Mouse (Mus musculus) midbrain, embryonic 15.5 days (tissue): ENCODE data around the gene Ankar. TPM values are rescaled to one million over a fixed set of nuclear protein-coding genes. Genes with fewer than 3 reads are reported as not detected.
A peak's percentile ranks its signal among the peaks of the same experiment; 100 is the strongest.

Source experiments
- ATAC-seq: fragments of 200-750 bp; cut with Nextera tagmentation; replicated peaks from 2 replicates; pipeline ENCODE4 v1.8.0; 2017; ENCODE audit warnings: moderate TSS enrichment
- H3K27ac ChIP-seq: fragments of 300-500 bp; sonication (generic); 2 replicates; pipeline ENCODE4 v1.5.1; 2015; ENCODE audit warnings: mild to moderate bottlenecking, inconsistent platforms
- H3K27me3 ChIP-seq: fragments of 300-500 bp; sonication (generic); replicated peaks from 2 replicates; pipeline ENCODE4 v1.6.1; 2015; ENCODE audit warnings: inconsistent platforms
- H3K36me3 ChIP-seq: fragments of 300-500 bp; sonication (generic); replicated peaks from 2 replicates; pipeline ENCODE4 v1.6.1; 2015; ENCODE audit warnings: inconsistent platforms
- H3K4me1 ChIP-seq: fragments of 300-500 bp; sonication (generic); 2 replicates; pipeline ENCODE4 v1.6.1; 2015; ENCODE audit warnings: inconsistent platforms
- H3K4me2 ChIP-seq: fragments of 300-500 bp; sonication (generic); 2 replicates; pipeline ENCODE4 v1.6.1; 2015; ENCODE audit warnings: inconsistent platforms, mild to moderate bottlenecking, moderate library complexity
- H3K4me3 ChIP-seq: fragments of 300-500 bp; sonication (generic); 2 replicates; pipeline ENCODE4 v1.5.1; 2015; ENCODE audit warnings: mild to moderate bottlenecking, inconsistent platforms
- H3K9ac ChIP-seq: fragments of 300-500 bp; sonication (generic); 2 replicates; pipeline ENCODE4 v1.6.1; 2015; ENCODE audit warnings: mild to moderate bottlenecking, inconsistent platforms
- H3K9me3 ChIP-seq: fragments of 300-500 bp; sonication (generic); 2 replicates; pipeline ENCODE4 v1.6.1; 2016; ENCODE audit warnings: inconsistent platforms
- WGBS: fragments of 180-500 bp; shearing (Covaris S2); methylation state at CpG from one replicate; pipeline ENCODE4 v1.1.7; 2015; ENCODE audit warnings: mixed read lengths; 5-methylcytosine and 5-hydroxymethylcytosine counted together
- polyA plus RNA-seq: library from polyadenylated mRNA; unstranded; fragments of >200 nt; fragmentation: Nextera tagmentation; extraction: Ambion mirVana; gene quantifications from 2 replicates; pipeline ENCODE4 v1.2.1, GENCODE M21; 2015

The Ankar gene
- polyA plus RNA-seq, 1 experiment from 2014 or later, result not detected

DNA sequence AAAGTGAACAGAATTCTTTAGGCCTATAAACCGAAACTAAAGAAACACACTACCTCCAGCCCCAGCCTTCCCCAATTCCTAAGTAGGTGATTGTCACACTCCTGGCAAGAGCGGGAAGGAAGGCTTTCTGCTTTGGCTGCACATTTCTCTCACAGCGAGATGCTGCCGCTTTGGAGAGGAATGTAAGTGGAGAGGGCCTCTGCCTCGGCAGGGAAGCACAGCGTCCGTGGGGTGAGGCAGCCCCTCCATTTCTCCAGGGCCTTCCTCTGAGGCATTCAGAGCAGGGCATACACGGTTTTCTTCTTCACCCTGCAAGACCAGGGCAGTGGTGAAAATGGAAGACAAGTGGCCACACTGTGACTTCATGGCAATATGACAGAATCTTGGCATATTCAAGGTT, 22.3 kb upstream of the Ankar start:
- Histone ChIP-seq H3K36me3 (no peaks in the 10 kb centered on the region), H3K9ac (no peak overlapping the region), H3K9me3 (no peaks in the 10 kb centered on the region), H3K4me3 (no peak overlapping the region), H3K4me1 (no peaks in the 10 kb centered on the region), H3K27ac (no peak overlapping the region; the same call in 1 of the 2 replicates), H3K4me2 (no peak overlapping the region), H3K27me3 (no peaks in the 10 kb centered on the region)
- no peak for ATAC-seq
- WGBS, result 43% methylated on average over 8 of the region's 8 CpGs

DNA sequence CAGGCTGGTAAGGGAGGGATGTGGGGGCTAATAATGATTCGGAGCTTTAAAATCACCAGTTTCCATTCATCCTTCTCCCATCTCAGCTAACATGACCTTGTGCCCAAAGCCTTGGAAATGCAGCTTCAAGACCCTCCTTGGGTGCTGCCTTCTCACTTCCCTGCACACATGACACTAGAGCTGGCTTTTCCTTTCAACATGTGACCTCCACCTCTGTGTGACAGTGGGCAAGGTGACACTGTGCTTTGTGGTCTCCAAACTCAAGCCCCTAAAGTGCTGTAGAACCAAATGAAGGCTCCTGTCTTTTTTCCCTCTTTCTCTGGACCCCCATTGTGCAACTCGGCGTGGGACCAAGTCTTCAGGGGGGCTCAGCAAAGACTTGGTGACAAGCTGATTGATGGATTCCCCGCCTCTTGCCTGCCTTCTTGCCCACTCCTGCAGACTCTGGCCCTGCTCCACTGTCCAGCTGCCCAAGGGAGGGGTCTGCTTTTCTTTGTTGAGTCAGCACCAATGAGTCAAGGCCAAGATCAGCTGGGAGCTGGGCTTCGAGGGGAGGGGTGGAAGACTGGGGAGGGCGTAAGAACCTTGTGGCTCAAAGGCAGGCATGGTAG, 19.8 kb upstream of the Ankar start:
- Histone ChIP-seq H3K9me3 (no peaks in the 10 kb centered on the region), H3K9ac (no peak overlapping the region), H3K27me3 (no peaks in the 10 kb centered on the region), H3K4me2 (no peak overlapping the region), H3K27ac (no peak overlapping the region), H3K4me1 (no peaks in the 10 kb centered on the region), H3K36me3 (no peaks in the 10 kb centered on the region; the same call in 1 of the 2 replicates), H3K4me3 (no peak overlapping the region)
- 37% methylated on average over 6 of the region's 6 CpGs for WGBS
- ATAC-seq, result no peak; the same call in 1 of the 2 replicates

DNA sequence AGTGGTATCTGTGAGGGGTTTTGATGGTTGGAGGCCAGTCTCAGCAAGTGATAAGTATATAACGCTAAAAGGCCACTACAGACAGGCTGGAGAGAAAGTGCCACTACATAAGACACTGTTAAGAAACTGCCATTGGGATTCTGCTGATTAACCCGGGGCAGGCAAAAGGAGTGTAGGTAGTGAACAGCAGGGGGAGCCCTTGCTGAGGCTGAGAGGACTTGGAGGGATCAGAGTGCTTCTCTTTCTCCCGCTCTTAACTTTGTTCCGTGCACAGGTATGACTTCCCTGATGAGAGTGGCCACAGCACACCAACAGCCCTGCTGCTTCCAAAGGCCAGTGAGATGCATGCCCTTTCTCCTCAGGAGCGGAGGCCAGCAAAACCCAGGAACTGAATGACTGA, 18.5 kb upstream of the Ankar start:
- WGBS, result 23% methylated on average over 5 of the region's 5 CpGs
- peaks cover 6% of the 10 kb centered on the region for H3K36me3 ChIP-seq
- H3K4me2 ChIP-seq, result no peak overlapping the region
- no peaks in the 10 kb centered on the region for H3K9me3 ChIP-seq
- H3K27me3 ChIP-seq, result no peaks in the 10 kb centered on the region
- H3K27ac ChIP-seq, result no peak overlapping the region
- ATAC-seq, result no peak; the same call in 1 of the 2 replicates
- no peak overlapping the region for H3K4me3 ChIP-seq
- H3K9ac ChIP-seq, result no peak overlapping the region
- H3K4me1 ChIP-seq, result 0 out of 2 replicates have a peak, but pooled peaks cover 3% of the 10 kb centered on the region

GRCm38 (mm10) chr1:72717540-72717939, 17.2 kb upstream of the Ankar start:
- Histone ChIP-seq H3K36me3 (peaks cover 13% of the 10 kb centered on the region), H3K4me1 (peaks cover 11% of the 10 kb centered on the region), H3K9ac (no peak overlapping the region), H3K27me3 (no peaks in the 10 kb centered on the region), H3K9me3 (no peaks in the 10 kb centered on the region), H3K4me2 (no peak overlapping the region), H3K27ac (no peak overlapping the region), H3K4me3 (no peak overlapping the region)
- ATAC-seq, result no peak
- WGBS, result 92% methylated on average over 7 of the region's 7 CpGs

DNA sequence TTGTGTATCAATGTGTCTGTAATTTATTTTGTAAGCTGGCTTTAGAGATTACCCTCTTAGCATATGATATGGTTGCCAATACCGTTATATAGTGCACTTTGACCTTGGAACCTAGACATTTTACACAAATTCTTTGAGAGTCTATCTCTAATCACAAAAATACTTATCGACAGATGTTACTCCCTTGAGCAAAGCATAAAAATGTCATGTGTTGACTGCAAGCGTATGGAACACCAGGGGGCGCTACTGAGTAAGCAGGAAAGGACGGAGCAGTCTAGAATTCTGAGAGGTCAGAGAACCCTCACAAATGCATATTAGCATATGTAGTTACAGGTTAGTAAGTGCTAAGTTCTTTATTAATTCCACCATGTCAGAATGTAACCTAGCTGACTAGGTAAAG, 16.5 kb upstream of the Ankar start:
- no peaks in the 10 kb centered on the region for H3K27me3 ChIP-seq
- H3K4me2 ChIP-seq, result no peak overlapping the region
- peak; percentile 42; the same call in 1 of the 2 replicates for ATAC-seq
- no peak overlapping the region for H3K9ac ChIP-seq
- 10% methylated on average over 5 of the region's 5 CpGs for WGBS
- H3K4me1 ChIP-seq, result peaks cover 17% of the 10 kb centered on the region
- H3K36me3 ChIP-seq, result peaks cover 14% of the 10 kb centered on the region
- H3K4me3 ChIP-seq, result no peak overlapping the region
- H3K9me3 ChIP-seq, result no peaks in the 10 kb centered on the region
- H3K27ac ChIP-seq, result no peak overlapping the region

DNA sequence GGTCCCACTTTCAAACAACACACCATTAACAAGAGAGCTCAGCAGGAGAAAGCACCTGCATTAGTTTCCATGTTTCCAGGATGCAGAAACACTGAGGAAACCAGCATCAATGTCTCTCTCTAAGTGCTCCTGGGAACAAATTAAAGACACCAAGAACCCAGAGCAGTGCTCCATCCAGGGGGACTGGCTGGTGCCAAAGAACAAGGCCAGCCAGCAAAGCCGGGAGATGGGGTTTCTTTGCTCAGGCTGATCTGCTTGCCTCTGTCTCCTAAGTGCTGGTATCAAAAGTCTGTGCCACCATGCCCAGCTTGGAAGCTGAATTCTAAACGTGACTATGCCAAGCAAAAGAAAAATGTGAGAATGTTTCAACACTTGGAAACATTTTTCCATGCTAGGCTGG, 16.0 kb upstream of the Ankar start:
- Histone ChIP-seq H3K36me3 (peaks cover 14% of the 10 kb centered on the region), H3K4me1 (peaks cover 20% of the 10 kb centered on the region), H3K9me3 (no peaks in the 10 kb centered on the region), H3K27ac (no peak overlapping the region), H3K4me2 (no peak overlapping the region), H3K9ac (no peak overlapping the region), H3K4me3 (no peak overlapping the region), H3K27me3 (no peaks in the 10 kb centered on the region)
- ATAC-seq, result no peak
- 46% methylated on average over 2 of the region's 2 CpGs for WGBS

DNA sequence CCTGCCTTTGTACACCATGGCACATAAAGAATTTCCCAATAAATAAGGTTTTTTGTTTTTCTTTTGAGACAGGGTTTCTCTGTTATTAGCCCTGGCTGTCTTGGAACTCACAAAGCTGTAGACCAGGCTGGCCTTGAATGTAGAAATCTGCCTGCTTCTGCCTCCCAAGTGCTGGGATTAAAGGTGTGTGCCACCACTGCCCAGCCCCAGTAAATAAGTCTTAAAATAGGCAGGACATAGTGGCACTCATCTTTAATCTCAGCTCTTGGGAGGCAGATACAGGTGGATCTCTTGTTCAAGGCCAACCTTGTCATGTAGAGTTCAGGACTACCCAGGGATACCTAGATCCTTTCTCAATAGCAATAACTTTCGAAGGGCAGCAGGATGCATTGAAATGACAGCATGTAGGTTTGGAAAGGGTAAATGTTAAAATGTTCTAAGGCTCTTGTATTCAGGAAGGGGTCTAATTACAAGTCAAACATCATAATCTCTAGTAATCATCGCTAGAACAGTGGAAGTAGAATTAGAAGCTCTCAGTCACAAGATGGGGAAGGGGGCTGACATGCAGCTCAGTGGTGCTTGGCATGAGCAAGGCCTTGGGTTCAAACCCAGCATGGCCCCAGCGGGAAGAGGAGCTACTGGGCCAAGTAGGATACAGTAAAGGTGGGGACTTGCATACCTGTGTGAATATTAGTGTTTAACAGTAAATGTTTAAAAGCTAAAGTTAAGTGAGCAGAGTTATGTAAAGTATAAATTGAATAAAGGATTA, 15.4 kb upstream of the Ankar start:
- WGBS, result 79% methylated on average over 3 of the region's 3 CpGs
- no peak overlapping the region for H3K9ac ChIP-seq
- H3K36me3 ChIP-seq, result peaks cover 14% of the 10 kb centered on the region
- no peaks in the 10 kb centered on the region for H3K9me3 ChIP-seq
- H3K27ac ChIP-seq, result no peak overlapping the region
- no peaks in the 10 kb centered on the region for H3K27me3 ChIP-seq
- H3K4me3 ChIP-seq, result no peak overlapping the region
- peaks cover 20% of the 10 kb centered on the region for H3K4me1 ChIP-seq
- no peak for ATAC-seq
- no peak overlapping the region for H3K4me2 ChIP-seq

DNA sequence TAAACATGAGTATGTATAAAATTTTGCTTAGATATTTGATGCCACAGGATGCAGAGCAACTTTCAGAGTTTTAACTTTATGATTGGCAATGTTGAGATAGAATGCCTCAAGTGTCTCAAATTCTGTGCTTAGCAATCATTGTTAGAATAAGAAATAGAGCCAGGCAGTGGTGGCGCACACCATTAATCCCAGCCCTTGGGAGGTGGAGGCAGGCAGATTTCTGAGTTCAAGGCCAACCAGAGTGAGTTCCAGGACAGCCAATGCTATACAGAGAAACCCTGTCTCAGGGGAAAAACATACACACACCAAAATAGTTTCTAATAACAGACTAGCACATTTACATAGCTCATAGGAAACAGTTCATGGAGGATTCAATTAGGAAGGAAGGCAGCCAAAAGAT, 14.7 kb upstream of the Ankar start:
- 84% methylated on average over 1 of the region's 1 CpGs for WGBS
- no peak for ATAC-seq
- no peak overlapping the region for H3K9ac ChIP-seq
- no peak overlapping the region for H3K4me2 ChIP-seq
- no peaks in the 10 kb centered on the region for H3K9me3 ChIP-seq
- no peaks in the 10 kb centered on the region for H3K27me3 ChIP-seq
- H3K36me3 ChIP-seq, result peaks cover 14% of the 10 kb centered on the region
- H3K27ac ChIP-seq, result no peak overlapping the region
- H3K4me3 ChIP-seq, result no peak overlapping the region
- peaks cover 20% of the 10 kb centered on the region for H3K4me1 ChIP-seq

- no peak for ATAC-seq
- H3K27ac ChIP-seq, result no peak overlapping the region
- no peak overlapping the region for H3K4me3 ChIP-seq
- WGBS, result 72% methylated on average over 4 of the region's 4 CpGs
- peaks cover 20% of the 10 kb centered on the region for H3K4me1 ChIP-seq
- H3K4me2 ChIP-seq, result no peak overlapping the region
- peaks cover 14% of the 10 kb centered on the region for H3K36me3 ChIP-seq
- no peaks in the 10 kb centered on the region for H3K9me3 ChIP-seq
- no peak overlapping the region for H3K9ac ChIP-seq
- no peaks in the 10 kb centered on the region for H3K27me3 ChIP-seq
Observed at GRCm38 (mm10) chr1:72714547-72714946, 14.2 kb upstream of the Ankar start.

DNA sequence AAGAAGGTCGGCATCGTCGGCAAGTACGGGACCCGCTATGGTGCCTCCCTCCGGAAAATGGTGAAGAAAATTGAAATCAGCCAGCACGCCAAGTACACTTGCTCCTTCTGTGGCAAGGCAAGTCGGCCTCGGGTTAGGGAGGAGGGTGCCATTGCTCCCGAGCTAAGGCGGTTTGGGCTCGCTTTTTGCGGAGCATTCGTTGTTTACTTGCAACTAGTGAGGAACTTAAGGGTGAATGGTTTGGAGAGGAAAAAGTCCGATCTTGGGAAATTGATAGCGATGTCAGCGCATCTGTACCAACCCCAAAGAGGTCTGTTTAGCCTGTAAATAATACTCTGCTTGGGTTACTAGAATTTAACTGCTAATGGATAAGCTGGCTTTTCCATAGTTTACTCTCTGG, 11.3 kb upstream of the Ankar start:
- Histone ChIP-seq H3K27me3 (no peaks in the 10 kb centered on the region), H3K4me1 (peaks cover 20% of the 10 kb centered on the region), H3K4me3 (peak overlapping the region; percentile 64), H3K27ac (peak overlapping the region; percentile 84), H3K9me3 (no peaks in the 10 kb centered on the region), H3K36me3 (peaks cover 14% of the 10 kb centered on the region), H3K9ac (peak overlapping the region; percentile 81), H3K4me2 (peak overlapping the region; percentile 63)
- WGBS, result under 1% methylated on average over 17 of the region's 17 CpGs
- ATAC-seq, result no peak; the same call in 1 of the 2 replicates

DNA sequence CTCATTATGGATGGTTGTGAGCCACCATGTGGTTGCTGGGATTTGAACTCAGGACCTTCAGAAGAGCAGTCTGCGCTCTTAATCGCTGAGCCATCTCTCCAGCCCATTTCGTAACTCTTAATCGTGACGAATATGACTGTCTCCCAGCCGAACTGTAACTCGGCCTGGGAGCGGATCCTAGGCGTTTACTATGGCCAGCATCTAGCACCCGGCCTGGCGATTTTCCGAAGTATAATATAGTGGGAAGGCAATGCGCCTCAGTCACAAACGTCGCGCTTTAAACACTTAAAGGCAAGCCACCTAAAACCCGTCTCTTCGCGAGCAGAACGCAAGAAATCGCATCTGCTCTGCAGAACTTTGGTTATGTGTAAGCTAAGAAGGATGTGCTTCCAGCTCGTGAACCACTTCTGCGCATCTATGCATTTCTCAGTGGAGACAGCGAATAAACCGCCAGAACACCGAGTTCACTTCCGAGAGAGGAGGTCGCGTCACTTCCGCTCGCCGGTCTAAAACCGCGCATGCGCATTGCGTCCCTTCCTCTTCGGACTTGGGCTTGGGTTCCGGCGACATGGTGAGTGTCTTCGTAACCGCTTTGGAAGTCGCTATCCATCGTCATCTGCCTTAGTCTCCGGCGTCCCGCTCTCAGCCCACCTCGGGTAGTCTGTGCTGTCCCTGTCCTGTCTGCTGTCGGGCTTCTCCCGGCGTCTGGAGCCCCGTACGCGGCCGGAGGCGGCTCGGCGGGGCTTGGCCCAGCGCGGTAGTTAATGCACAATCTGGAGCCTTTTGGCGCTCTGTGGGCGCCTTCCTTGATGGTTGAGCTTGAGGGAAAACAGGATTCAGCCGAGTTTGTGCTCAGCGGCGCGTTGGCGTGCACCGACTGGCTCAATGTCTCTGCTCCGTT, 10.6 kb upstream of the Ankar start, which contains the start of gene Rpl37a:
Rpl37a (plus strand) TSS at position 538 of the 901 bp plus-strand sequence.
- H3K27ac ChIP-seq, result peak within 1 kb of the TSS; percentile 84
- peak within 1 kb of the TSS; percentile 81 for H3K9ac ChIP-seq
- peak within 1 kb of the TSS; percentile 63 for H3K4me2 ChIP-seq
- H3K4me3 ChIP-seq, result peak within 1 kb of the TSS; percentile 64
- peaks cover 20% of the 10 kb centered on the region for H3K4me1 ChIP-seq
- H3K9me3 ChIP-seq, result no peaks in the 10 kb centered on the region
- 2% methylated on average over 68 of the region's 68 CpGs for WGBS
- peaks cover 14% of the 10 kb centered on the region for H3K36me3 ChIP-seq
- H3K27me3 ChIP-seq, result no peaks in the 10 kb centered on the region
- ATAC-seq, result peak; percentile 95

GRCm38 (mm10) chr1:72707525-72707924, 7.1 kb upstream of the Ankar start:
- H3K4me1 ChIP-seq, result peaks cover 8% of the 10 kb centered on the region
- no peaks in the 10 kb centered on the region for H3K27me3 ChIP-seq
- no peaks in the 10 kb centered on the region for H3K9me3 ChIP-seq
- no peak for ATAC-seq
- no peak overlapping the region for H3K9ac ChIP-seq
- H3K4me3 ChIP-seq, result no peak overlapping the region
- H3K36me3 ChIP-seq, result 0 out of 2 replicates have a peak, but pooled peaks cover under 1% of the 10 kb centered on the region
- no peak overlapping the region for H3K27ac ChIP-seq
- H3K4me2 ChIP-seq, result no peak overlapping the region
- WGBS, result 74% methylated on average over 4 of the region's 4 CpGs
